ENCODE assay signal across 9 mouse cellular contexts in the genomic region with DNA sequence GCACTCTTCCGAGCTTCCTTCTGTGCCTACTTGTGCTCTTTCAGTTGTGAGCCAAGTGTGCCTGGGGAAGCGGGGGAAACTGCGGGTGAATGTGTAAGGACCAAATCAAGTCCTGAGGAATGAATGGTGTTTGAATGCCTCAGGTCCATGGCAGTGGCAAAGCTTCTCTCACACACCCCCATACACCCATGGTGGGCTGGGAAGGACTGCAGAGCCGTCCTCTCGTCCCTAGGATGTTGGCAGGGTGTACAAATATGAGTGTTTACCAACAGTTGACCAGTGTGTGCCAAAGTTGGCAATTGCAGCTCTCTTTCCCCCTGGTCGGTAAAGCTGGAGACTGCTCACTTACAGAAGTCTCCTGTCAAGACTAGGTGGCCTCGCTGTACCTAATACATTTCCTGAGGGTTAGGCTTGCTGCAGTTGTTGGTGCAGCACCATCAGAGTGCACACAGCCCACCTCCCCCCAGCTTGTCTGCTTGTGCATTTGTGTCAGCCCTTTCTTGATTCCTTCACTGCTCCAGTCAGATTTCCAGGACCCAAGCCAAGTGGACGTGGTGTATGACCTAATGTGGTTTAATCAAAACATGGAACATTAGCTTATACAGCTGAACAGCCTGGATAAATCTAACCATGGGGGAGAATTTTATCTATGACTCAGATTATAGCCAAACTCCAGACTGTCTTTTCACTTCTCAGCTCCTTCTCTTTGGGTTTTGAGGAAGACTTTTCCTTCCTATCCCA. TPM values are rescaled to one million over a fixed set of nuclear protein-coding genes. Genes with fewer than 3 reads are reported as not detected.
DNase-seq lines count a peak whose midpoint lies in the region; ATAC-seq and TF ChIP-seq lines count a peak whose summit lies in the region.
"Had no signal": no experiment of that assay in that cellular context is flagged by ENCODE, and none has a peak within 500 bp of the region (broad histone marks: within the 10 kb centered on the region; RNA-seq: fewer than 3 reads in every experiment).

No protein-coding gene starts in this region.

- 82% methylated on average over 8 of the region's 8 CpGs for WGBS in limb, embryonic 14.5 days
- 79% methylated on average over 8 of the region's 8 CpGs for WGBS in neural tube, embryonic 15.5 days

- no peak overlapping the region for H3K4me3 ChIP-seq in limb, embryonic 14.5 days (replicated peaks; ENCODE audit: low read length)
- H3K4me3 ChIP-seq in neural tube, embryonic 15.5 days (replicated peaks), result no peak overlapping the region
- H3K4me3 ChIP-seq: neural tube, embryonic 13.5 days had no signal

- no peak for TF ChIP-seq POLR2A in limb, embryonic 14.5 days (IDR thresholded peaks at IDR 0.05; ENCODE audit: borderline replicate concordance, extremely low read depth, insufficient read depth, insufficient read length)

- H3K27me3 ChIP-seq in Patski, result no peaks in the 10 kb centered on the region
- no peaks in the 10 kb centered on the region for H3K27me3 ChIP-seq in limb, embryonic 14.5 days (ENCODE audit: control insufficient read depth, insufficient read depth, low read length)
- no peaks in the 10 kb centered on the region for H3K27me3 ChIP-seq in neural tube, embryonic 15.5 days (replicated peaks)
- H3K27me3 ChIP-seq: neural tube, embryonic 13.5 days had no signal

- POLR2A ChIA-PET in Patski (lab: Charles Lee), result interaction anchor here (0.8 to 1.2 kb wide), 2 partner anchors 9 to 45 kb away, joined by 3 read pairs; no protein-coding TSS in a partner anchor

- in situ Hi-C loops in Patski (cut with MboI; ENCODE audit: low pct_unique_long_range_greater_than_20kb), result no loop called here

- peak; percentile 89 for ATAC-seq in Patski
- peak; percentile 41; the same call in 1 of the 2 replicates for ATAC-seq in limb, embryonic 14.5 days (ENCODE audit: low FRiP score, low read depth)
- ATAC-seq in neural tube, embryonic 15.5 days (ENCODE audit: low FRiP score), result no peak
- ATAC-seq in megakaryocyte-erythroid progenitor cell, adult 5-6 weeks (replicated peaks; ENCODE audit: low FRiP score, low TSS enrichment, poor library complexity, severe bottlenecking), result no peak

- H3K27ac ChIP-seq in limb, embryonic 14.5 days (replicated peaks; ENCODE audit: low read depth, low read length), result peak overlapping the region; percentile 52
- H3K27ac ChIP-seq in neural tube, embryonic 15.5 days (replicated peaks), result no peak overlapping the region
- H3K27ac ChIP-seq: neural tube, embryonic 13.5 days had no signal

- H3K9me3 ChIP-seq in limb, embryonic 14.5 days (ENCODE audit: control insufficient read depth, low read length), result no peaks in the 10 kb centered on the region
- no peaks in the 10 kb centered on the region for H3K9me3 ChIP-seq in neural tube, embryonic 15.5 days (replicated peaks)
- H3K9me3 ChIP-seq: neural tube, embryonic 13.5 days had no signal

- no peak overlapping the region for H3K9ac ChIP-seq in limb, embryonic 14.5 days (ENCODE audit: low read depth, low read length, severe bottlenecking)
- H3K9ac ChIP-seq in neural tube, embryonic 15.5 days (replicated peaks), result no peak overlapping the region
- H3K9ac ChIP-seq: neural tube, embryonic 13.5 days had no signal

- H3K4me1 ChIP-seq in limb, embryonic 14.5 days (ENCODE audit: control insufficient read depth, insufficient read depth, low read length), result peaks cover 4% of the 10 kb centered on the region
- H3K4me1 ChIP-seq in neural tube, embryonic 15.5 days, result peaks cover 5% of the 10 kb centered on the region; the same call in 1 of the 2 replicates
- H3K4me1 ChIP-seq: neural tube, embryonic 13.5 days had no signal

- peaks cover 40% of the 10 kb centered on the region for H3K36me3 ChIP-seq in limb, embryonic 14.5 days (ENCODE audit: control insufficient read depth, insufficient read depth, low read length)
- peaks cover 12% of the 10 kb centered on the region for H3K36me3 ChIP-seq in neural tube, embryonic 15.5 days

- DNase-seq in kidney, adult 9 months, result peak; percentile 20
- no peak for DNase-seq in kidney, adult 18-20 months
- peak; percentile 85 for DNase-seq in Patski (ENCODE audit: low read depth, low spot score)
- DNase-seq in cerebellum, postnatal 36 days, result peak; percentile 31 to 32
- peak; percentile 74 for DNase-seq in limb, embryonic 14.5 days (ENCODE audit: low spot score)
- DNase-seq in embryo, embryonic 11 days, result no peak

- TF ChIP-seq CTCF in Patski (IDR thresholded peaks at IDR 0.05), result no peak

- H3K4me2 ChIP-seq in limb, embryonic 14.5 days (replicated peaks; ENCODE audit: low read depth, low read length, severe bottlenecking), result no peak overlapping the region
- H3K4me2 ChIP-seq in neural tube, embryonic 15.5 days, result no peak overlapping the region
- H3K4me2 ChIP-seq: neural tube, embryonic 13.5 days had no signal

- CTCF ChIA-PET in Patski (lab: Charles Lee), result interaction anchor here (0.8 to 1.8 kb wide), 5 partner anchors 12 to 58 kb away, joined by 3 to 6 read pairs (median 4); no protein-coding TSS in a partner anchor

RNA-seq across cellular contexts. Expression of gene Evi2a, which starts 3.7 kb away (rescaled TPM):
- 0.08 TPM for polyA plus RNA-seq in Patski (2021)
- polyA plus RNA-seq in limb, embryonic 14.5 days (2012; rRNA removed), result 4.4 and 6.0 TPM in 2 replicates
- polyA plus RNA-seq in limb, embryonic 14.5 days (2014; fragmentation: Nextera tagmentation; extraction: Ambion mirVana), result 5.8 TPM in 2 replicates
- 2.8 and 5.5 TPM in 2 replicates for polyA plus RNA-seq in neural tube, embryonic 15.5 days (2015; fragmentation: Nextera tagmentation; extraction: Ambion mirVana)
- total RNA-seq in megakaryocyte-erythroid progenitor cell, adult 5-6 weeks (2014; fragmentation: Nextera tagmentation), result 6.2 and 12.1 TPM in 2 replicates
- total RNA-seq in megakaryocyte-erythroid progenitor cell, adult 5-6 weeks (2017), result 3.1 and 10.1 TPM in 2 replicates

RNA-seq across cellular contexts. Expression of gene Evi2, which starts 3.7 kb away (rescaled TPM):
- not detected for polyA plus RNA-seq in Patski (2021)
- 0.13 and 0.16 TPM in 2 replicates for polyA plus RNA-seq in limb, embryonic 14.5 days (2012; rRNA removed)
- 0.84 and 1.1 TPM in 2 replicates for polyA plus RNA-seq in limb, embryonic 14.5 days (2014; fragmentation: Nextera tagmentation; extraction: Ambion mirVana)
- polyA plus RNA-seq in neural tube, embryonic 15.5 days (2015; fragmentation: Nextera tagmentation; extraction: Ambion mirVana), result 0.58 and 0.83 TPM in 2 replicates
- 3.5 and 14.8 TPM in 2 replicates for total RNA-seq in megakaryocyte-erythroid progenitor cell, adult 5-6 weeks (2014; fragmentation: Nextera tagmentation)
- total RNA-seq in megakaryocyte-erythroid progenitor cell, adult 5-6 weeks (2017), result 1.7 and 3.5 TPM in 2 replicates

RNA-seq across cellular contexts. Expression of gene Evi2b, which starts 10.6 kb away (rescaled TPM):
- 0.05 TPM for polyA plus RNA-seq in Patski (2021)
- 4.6 and 4.9 TPM in 2 replicates for polyA plus RNA-seq in limb, embryonic 14.5 days (2012; rRNA removed)
- 2.2 and 2.5 TPM in 2 replicates for polyA plus RNA-seq in limb, embryonic 14.5 days (2014; fragmentation: Nextera tagmentation; extraction: Ambion mirVana)
- polyA plus RNA-seq in neural tube, embryonic 15.5 days (2015; fragmentation: Nextera tagmentation; extraction: Ambion mirVana), result 0.40 and 2.5 TPM in 2 replicates
- total RNA-seq in megakaryocyte-erythroid progenitor cell, adult 5-6 weeks (2014; fragmentation: Nextera tagmentation), result 94.9 and 96.8 TPM in 2 replicates
- total RNA-seq in megakaryocyte-erythroid progenitor cell, adult 5-6 weeks (2017), result 32.1 and 38.5 TPM in 2 replicates

RNA-seq across cellular contexts. Expression of gene Omg, which starts 30.2 kb away (rescaled TPM):
- not detected for polyA plus RNA-seq in Patski (2021)
- polyA plus RNA-seq in limb, embryonic 14.5 days (2012; rRNA removed), result 0.03 TPM in 1 of 2 replicates, not detected in the other
- 0.26 and 0.40 TPM in 2 replicates for polyA plus RNA-seq in limb, embryonic 14.5 days (2014; fragmentation: Nextera tagmentation; extraction: Ambion mirVana)
- polyA plus RNA-seq in neural tube, embryonic 15.5 days (2015; fragmentation: Nextera tagmentation; extraction: Ambion mirVana), result 12.6 and 14.5 TPM in 2 replicates
- 0.20 TPM in 1 of 2 replicates, not detected in the other for total RNA-seq in megakaryocyte-erythroid progenitor cell, adult 5-6 weeks (2014; fragmentation: Nextera tagmentation)
- 0.69 TPM in 1 of 2 replicates, not detected in the other for total RNA-seq in megakaryocyte-erythroid progenitor cell, adult 5-6 weeks (2017)

RNA-seq across cellular contexts. Expression of gene Rab11fip4, which starts 56.9 kb away (rescaled TPM):
- 0.40 TPM for polyA plus RNA-seq in Patski (2021)
- polyA plus RNA-seq in limb, embryonic 14.5 days (2012; rRNA removed), result 16.4 and 23.3 TPM in 2 replicates
- polyA plus RNA-seq in limb, embryonic 14.5 days (2014; fragmentation: Nextera tagmentation; extraction: Ambion mirVana), result 7.4 and 8.4 TPM in 2 replicates
- 23.1 and 24.1 TPM in 2 replicates for polyA plus RNA-seq in neural tube, embryonic 15.5 days (2015; fragmentation: Nextera tagmentation; extraction: Ambion mirVana)
- total RNA-seq in megakaryocyte-erythroid progenitor cell, adult 5-6 weeks (2014; fragmentation: Nextera tagmentation), result 0.17 and 0.35 TPM in 2 replicates
- total RNA-seq in megakaryocyte-erythroid progenitor cell, adult 5-6 weeks (2017), result 0.65 and 1.1 TPM in 2 replicates

Comparison
In these comparisons a context has a peak if more than half of its experiments do, and no peak if none do; other contexts are left out.
1. DNase-seq: peak in kidney, adult 9 months (single experiment), Patski (single experiment), cerebellum, postnatal 36 days (2 of 2) and limb, embryonic 14.5 days (single experiment); none in kidney, adult 18-20 months (single experiment) and embryo, embryonic 11 days (single experiment).
2. ATAC-seq: peak in Patski (single experiment) and limb, embryonic 14.5 days (single experiment); none in neural tube, embryonic 15.5 days (single experiment) and megakaryocyte-erythroid progenitor cell, adult 5-6 weeks (single experiment).